Mouse (Mus musculus): ENCODE results near the gene Slc31a2. TPM values are rescaled to one million over a fixed set of nuclear protein-coding genes. Genes with fewer than 3 reads are reported as not detected.

The Slc31a2 gene
- polyA plus RNA-seq (2015; fragmentation: Nextera tagmentation; extraction: Ambion mirVana), result 52.7 and 61.7 TPM in 2 replicates

DNA sequence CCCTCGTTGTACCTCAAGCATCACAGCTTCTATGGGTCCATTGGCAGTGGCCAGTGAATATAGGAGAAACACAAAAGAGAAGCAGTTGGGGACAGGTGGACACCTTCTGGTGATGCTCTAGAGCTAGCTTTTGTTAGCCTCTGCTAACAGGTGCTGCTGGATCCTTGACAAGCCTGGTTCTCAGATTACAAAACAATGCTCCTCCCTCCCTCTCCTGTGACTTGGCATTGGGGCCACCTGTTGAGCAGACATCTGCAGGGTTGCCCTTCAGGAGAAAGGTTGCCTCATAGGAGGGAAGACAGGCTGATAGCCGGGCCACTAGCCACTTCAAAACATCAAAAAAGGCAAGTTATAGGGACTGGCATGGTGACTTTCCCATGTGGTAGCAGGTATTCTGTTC lies at the start of gene Slc31a2:
TSS of gene Slc31a2 (plus strand) at position 287 of the 400 bp plus-strand sequence.

DNA sequence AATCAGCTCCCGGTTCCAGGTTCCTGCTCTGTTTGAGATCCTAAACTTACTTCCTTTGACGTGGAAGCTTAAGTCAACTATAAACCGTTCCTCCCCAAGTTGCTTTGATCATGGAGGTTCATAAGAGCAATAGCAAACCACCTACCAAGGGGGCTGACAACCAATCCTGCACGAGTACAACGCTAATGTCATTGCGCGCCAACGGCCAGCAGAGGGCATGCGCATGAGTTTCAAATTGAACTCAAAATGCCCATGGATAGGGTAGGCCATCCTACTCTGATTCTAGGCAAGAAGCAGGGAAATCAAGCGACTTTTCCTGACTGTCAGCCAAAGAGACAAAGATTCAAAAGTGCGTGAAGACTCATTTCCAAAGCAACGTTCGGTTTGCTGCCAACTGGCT lies 31.6 kb upstream of the Slc31a2 start, which contains the start of gene Zfp37:
TSS of gene Zfp37 (minus strand) at position 279 of the 400 bp plus-strand sequence.

Other genes starting within 250 kb of the Slc31a2 start
- gene Mup20, start 208.4 kb upstream of the Slc31a2 start, polyA plus RNA-seq (2015; fragmentation: Nextera tagmentation; extraction: Ambion mirVana), result not detected in 2 replicates
- gene Mup3, start 175.2 kb upstream of the Slc31a2 start, polyA plus RNA-seq (2015; fragmentation: Nextera tagmentation; extraction: Ambion mirVana), result not detected in 2 replicates
- not detected in 2 replicates for gene Mup21, start 111.7 kb upstream of the Slc31a2 start, polyA plus RNA-seq (2015; fragmentation: Nextera tagmentation; extraction: Ambion mirVana)
- 7.8 and 8.7 TPM in 2 replicates for gene Zfp37, start 31.5 kb upstream of the Slc31a2 start, polyA plus RNA-seq (2015; fragmentation: Nextera tagmentation; extraction: Ambion mirVana)
- 16.7 and 22.4 TPM in 2 replicates for gene Fkbp15, start 98.0 kb downstream of the Slc31a2 start, polyA plus RNA-seq (2015; fragmentation: Nextera tagmentation; extraction: Ambion mirVana)
- gene Slc31a1, start 98.2 kb downstream of the Slc31a2 start, polyA plus RNA-seq (2015; fragmentation: Nextera tagmentation; extraction: Ambion mirVana), result 80.9 and 95.1 TPM in 2 replicates
- gene Cdc26, start 146.1 kb downstream of the Slc31a2 start, polyA plus RNA-seq (2015; fragmentation: Nextera tagmentation; extraction: Ambion mirVana), result 166 and 207 TPM in 2 replicates
- 9.6 and 15.4 TPM in 2 replicates for gene Prpf4, start 146.2 kb downstream of the Slc31a2 start, polyA plus RNA-seq (2015; fragmentation: Nextera tagmentation; extraction: Ambion mirVana)
- not detected in 2 replicates for gene Rnf183, start 172.7 kb downstream of the Slc31a2 start, polyA plus RNA-seq (2015; fragmentation: Nextera tagmentation; extraction: Ambion mirVana)
- gene Wdr31, start 208.3 kb downstream of the Slc31a2 start, polyA plus RNA-seq (2015; fragmentation: Nextera tagmentation; extraction: Ambion mirVana), result 6.7 and 8.5 TPM in 2 replicates
- gene Bspry, start 217.5 kb downstream of the Slc31a2 start, polyA plus RNA-seq (2015; fragmentation: Nextera tagmentation; extraction: Ambion mirVana), result 1.4 and 2.8 TPM in 2 replicates
- 12.6 and 13.9 TPM in 2 replicates for gene Hdhd3, start 240.9 kb downstream of the Slc31a2 start, polyA plus RNA-seq (2015; fragmentation: Nextera tagmentation; extraction: Ambion mirVana)